Mouse (Mus musculus): ENCODE results near the gene Atad3a.

Atad3a gene

DNA sequence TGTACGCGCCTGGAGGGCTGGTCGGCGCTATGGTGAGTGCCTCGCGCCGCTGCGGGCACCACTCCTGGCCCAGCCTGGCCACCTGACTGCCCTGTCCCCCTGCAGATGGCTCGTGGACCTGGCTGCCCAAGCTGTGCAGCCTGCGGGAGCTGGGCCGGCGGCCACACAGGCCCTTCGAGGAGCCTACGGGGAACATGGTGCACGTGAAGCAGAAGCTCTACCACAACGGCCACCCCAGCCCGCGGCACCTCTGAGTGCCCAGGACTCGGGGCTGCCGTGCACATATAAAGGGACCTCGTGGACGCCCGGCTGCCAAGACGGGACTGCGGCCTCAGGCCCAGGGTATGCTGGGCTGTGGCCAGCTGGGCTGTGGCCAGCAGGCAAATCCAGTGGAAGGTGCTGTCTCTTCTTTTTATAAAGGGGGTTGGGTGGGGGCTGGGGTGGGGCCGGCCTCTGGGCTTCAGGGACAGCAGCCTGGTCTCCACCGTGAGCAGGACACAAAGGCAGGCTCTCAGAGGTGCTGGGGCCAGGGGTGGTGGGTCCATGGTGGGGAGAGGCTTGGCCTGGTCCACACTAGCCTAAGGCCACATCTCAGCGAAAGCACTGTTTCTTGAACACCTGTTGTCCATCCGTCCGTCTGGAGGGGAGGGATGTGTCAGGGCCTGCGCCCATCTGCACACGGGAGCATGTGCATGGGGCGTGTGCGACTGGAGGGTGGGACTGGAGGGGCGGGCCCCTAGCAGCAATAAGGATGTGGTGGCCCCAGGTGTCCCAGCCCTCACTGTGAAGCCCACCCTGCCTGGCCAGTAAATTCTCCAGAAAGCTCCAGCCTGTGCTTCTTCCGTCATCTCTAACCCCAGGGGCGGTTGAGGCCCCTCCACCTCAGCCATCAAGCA is 20.9 kb downstream of the Atad3a start:
- DNase-seq (ENCODE audit: inconsistent age in 2 of 2, low spot score in 1 of 2): no peak

DNA sequence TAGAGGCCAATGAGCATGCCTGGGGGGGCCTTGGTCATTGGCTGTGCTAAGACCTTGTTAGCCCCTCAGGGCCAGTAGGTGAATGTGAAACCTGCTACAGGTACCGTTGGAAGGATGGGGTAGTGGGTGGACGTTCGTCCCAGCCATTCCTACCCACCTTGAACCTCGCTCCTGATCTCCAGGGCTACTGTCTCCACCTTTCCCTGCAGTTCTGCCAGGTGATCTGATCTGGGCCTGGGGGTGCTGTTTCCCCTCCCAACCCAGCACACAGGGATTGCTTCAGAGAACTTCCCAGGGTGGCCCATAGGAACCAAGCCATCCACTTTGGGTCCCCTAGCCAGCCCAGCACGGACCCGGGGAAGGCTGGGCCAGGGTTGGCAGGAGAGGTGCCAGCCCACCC is 21.7 kb downstream of the Atad3a start:
- DNase-seq (ENCODE audit: inconsistent age in 2 of 2, low spot score in 1 of 2): peak in 1 of 2 experiments; percentile 26

DNA sequence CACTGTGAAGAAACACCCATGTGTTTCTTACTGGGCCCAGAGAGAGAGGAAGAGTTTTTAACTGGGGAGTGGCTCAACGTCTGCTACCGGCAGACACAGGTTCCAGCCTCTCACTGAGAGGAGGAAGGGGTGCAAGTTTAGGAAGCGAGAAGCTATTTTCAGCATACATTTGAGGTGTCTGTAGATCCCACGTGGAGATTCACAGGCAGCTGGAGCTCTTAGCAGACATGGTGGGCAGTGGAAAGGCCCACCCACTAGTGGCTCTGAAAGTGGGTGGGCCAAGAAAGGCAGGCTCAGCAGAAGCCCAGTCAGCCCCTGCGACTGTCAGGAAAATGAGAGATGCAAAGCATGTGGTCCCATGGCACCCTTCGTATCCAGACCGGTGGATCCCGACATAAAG is 22.6 kb downstream of the Atad3a start:
- DNase-seq (ENCODE audit: inconsistent age in 2 of 2, low spot score in 1 of 2): no peak

DNA sequence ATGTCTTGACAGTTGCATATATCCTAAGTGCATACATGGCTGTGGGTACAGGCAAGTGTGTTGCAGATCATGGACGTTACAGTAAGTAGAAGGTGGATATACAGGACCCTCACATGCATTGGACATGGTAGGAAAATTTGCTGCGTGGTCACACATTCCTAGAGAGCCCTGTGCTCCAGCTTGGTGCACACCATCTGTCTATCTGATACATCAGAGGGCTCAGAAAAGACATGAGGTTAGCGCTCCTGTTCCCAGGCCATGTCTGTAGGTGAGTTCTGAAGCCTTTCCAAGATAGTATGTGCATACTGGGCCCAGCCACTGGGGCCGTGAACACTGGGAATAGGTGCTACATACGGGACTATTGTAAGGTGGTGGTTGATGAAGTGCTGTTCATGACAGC is 24.5 kb downstream of the Atad3a start:
- no peak for DNase-seq (ENCODE audit: inconsistent age in 2 of 2, low spot score in 1 of 2)

DNA sequence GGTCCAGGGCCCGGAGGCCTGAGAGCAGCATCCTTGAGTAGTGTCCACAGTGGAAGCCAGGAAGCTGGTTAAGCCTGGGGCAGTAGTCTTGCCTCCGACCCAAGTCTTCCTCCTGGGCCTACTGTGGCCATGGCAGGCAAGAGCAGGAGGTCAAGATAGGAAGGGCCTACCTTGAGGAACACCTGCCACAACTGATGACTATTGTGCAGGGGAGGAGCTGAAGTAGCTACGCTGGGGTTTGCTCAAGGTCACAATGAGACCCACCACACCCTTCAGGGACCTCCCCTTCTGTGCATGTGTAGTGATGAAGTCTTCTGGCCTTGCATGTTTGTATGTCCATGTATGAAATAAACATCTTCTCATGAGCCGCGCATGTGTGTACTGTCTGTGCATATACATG is 25.1 kb downstream of the Atad3a start:
- no peak for DNase-seq (ENCODE audit: inconsistent age in 2 of 2, low spot score in 1 of 2)

DNA sequence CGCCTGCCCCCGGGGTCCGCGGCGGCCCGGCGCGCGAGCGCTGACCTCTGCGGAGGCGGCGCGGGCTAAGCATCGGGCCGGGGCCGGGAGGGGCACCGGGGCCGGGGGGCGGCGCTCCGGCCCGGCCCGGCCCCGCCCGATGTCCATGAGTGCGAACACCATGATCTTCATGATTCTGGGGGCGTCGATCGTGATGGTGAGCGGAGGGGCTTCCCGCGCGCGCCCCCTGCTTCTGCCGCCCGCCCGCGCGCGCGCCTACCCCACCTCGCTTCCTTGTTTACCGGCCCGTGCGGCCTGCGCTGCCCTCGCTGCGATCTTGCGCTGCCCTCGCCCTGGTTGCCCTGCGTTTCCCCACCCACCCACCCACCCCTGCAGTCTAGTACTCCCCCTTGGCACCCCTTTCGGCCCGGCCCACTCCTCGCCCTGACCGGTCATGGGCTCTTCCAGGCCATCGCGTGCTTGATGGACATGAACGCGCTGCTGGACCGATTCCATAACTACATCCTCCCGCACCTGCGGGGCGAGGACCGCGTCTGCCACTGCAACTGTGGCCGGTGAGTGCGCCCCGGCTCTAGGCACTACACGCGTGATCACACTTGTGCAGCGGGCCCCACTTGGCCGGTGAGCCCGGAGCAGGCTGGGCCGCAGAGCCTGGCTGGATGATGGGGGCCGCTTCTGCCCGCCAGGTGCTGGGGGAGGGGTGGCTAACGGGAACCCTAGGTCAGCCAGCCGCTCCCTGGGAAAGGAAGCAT is 25.8 kb downstream of the Atad3a start:
- DNase-seq (ENCODE audit: inconsistent age in 2 of 2, low spot score in 1 of 2): peak; percentile 53 to 73

DNA sequence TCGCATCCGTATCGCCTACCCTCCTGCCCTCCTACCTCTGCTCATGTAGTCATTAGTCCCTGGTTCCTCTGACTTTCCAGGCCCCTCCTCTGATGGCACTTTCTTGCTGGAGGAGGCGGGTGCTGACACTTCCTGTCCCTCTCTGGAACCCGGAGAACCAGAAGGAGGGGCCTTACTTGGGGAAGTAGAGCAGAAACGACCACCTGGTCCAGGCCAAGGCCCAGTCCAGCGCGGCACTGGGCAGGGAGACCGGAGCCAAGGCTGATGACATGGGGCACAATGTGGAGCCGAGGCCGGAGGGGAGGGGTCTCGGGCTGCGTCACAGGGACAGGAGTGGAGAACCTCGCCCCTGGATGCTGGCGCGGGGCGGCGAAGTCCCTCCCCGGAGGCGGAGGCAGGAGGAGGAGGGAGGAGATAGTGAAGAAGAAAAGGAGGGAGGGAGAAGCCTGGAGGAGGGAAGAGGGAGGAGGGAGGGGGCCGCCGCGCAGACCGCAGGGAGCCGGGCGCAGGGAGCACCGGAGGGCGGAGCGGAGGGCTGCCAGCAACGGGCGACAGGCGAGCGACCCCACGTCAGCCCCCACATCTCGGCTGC is 26.4 kb downstream of the Atad3a start, which contains the start of gene Tmem240:
Gene Tmem240 (plus strand): TSS at position 451 of the 592 bp plus-strand sequence.
- peak; percentile 95 to 97 for DNase-seq (ENCODE audit: inconsistent age in 2 of 2, low spot score in 1 of 2)

DNA sequence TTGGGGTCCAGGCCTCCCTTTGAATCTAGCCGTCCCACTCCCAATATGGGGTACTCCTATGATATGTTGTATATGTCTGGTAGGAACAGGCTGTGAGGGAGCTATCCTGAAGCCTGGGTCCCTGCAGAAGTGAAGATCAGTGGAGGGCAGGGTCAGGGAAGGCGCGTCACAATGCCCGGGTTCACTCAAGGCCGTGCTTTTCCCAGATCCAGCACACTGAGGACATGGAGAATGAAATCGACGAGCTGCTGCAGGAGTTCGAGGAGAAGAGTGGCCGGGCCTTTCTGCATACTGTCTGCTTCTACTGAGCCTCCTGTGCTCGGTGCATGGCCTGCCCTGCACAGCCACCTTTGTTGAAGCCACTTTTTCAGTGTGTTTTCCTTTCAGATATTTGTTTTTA is 27.6 kb downstream of the Atad3a start:
- peak; percentile 52 to 64 for DNase-seq (ENCODE audit: inconsistent age in 2 of 2, low spot score in 1 of 2)

DNA sequence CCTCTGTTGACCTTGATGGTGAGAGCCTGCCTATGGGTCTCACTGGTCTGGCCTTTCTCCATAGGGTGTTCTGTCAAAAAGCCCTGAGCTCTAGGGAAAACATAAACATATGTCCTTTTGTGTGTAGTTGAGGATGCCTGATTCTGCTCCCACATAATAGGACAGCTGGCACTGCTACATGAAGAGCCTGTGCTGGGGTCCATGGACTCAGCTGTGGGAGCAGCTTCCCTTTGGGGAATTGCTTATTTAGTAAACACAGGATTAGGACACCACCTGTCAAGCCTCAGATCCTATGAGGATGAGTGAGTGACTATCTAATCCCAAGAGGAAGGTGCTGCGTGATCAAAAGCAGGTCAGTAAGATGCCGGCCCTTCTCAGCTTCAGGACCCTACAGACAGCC is 32.9 kb downstream of the Atad3a start:
- no peak for DNase-seq (ENCODE audit: inconsistent age in 2 of 2, low spot score in 1 of 2)

DNA sequence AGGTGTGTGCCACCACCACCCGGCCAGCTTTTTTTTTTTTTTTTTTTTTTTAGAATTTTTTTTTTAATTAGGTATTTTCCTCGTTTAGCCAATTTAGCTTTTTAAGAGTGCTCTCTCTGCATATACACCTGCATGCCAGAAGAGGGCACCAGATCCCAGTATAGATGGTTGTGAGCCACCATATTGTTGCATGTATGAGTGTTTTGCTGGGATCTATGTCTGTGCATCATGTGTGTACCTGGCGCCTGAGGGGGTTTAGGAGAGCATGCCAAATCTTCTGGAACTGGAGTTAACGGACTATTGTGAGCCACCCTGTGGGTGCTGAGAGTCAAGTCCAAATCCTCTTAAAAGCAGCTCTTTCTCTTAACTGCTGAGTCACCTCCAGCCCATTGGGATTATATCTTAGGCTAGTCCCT is 39.2 kb downstream of the Atad3a start:
- peak; percentile 41 to 80 for DNase-seq (ENCODE audit: inconsistent age in 2 of 2, low spot score in 1 of 2)

DNA sequence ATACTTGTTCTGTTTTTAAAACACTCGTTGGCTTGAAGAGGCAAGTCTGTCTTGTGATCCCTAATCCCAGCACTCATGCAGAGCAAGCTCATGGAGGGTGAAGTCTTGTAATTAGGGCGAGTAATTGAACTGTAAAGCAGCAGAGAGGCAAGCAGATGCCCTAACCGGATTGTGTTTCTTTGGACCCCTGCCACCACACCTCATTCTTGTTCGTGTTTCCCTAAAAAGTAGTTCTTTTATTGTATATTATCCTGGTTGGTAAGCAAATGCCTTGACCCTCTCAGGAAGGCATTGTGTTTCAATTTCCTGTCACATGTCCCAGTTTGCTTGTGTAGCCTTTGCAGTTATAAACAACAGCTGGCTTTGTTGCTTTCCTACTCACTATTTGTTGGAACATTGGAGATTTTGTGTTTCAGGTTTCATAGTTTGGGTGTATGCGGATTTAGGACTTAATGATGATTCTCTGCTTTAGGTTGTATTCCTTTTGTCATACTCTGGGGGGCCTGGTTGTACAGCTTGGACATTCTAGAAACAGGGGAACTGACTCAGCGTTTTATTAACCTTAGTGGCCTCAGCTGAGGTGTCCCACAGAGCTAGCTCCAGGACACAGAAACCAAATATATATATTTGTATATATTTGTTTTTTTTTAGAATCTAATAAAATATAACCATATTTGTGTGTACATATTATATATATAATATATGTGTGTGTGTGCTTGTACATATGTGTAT is 50.2 kb downstream of the Atad3a start:
- DNase-seq (ENCODE audit: inconsistent age in 2 of 2, low spot score in 1 of 2): peak in 1 of 2 experiments; percentile 40

DNA sequence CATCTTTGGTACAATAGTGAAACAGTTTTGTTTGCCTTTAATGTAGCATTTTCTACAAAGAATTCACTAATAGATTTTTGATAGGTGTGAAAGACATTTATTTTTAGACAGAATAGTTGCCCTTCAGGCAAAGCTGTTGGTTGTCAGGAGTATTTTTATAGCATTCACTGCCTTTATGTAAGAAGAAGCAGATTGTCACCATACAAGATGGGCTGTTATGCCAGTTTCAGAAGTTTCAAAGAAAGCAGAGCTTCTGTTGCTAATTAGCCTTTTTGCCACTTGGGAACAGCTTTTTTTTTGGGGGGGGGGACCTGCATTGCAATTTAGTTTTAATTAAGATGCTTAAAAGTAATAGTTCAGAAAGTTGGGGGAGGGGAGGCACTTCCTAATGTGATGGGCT is 51.9 kb downstream of the Atad3a start:
- no peak for DNase-seq (ENCODE audit: inconsistent age in 2 of 2, low spot score in 1 of 2)

DNA sequence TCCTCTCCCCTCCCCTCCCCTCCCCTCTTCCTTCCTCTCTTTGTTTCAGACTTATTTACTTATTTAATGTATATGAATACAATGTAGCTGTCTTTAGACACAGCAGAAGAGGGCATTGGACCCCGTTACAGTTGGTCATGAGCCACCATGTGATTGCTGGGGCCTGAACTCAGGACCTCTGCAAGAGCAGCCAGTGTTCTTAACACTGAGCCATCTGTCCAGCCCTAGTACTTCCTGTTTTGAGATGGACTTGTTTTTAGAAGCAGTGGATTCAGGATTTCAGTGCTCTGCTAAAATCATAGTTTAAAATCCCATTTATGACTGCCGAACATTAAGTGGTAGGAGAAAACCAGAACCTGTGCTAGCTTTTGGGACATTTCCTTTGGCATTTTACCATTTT is 52.3 kb downstream of the Atad3a start:
- DNase-seq (ENCODE audit: inconsistent age in 2 of 2, low spot score in 1 of 2): no peak

DNA sequence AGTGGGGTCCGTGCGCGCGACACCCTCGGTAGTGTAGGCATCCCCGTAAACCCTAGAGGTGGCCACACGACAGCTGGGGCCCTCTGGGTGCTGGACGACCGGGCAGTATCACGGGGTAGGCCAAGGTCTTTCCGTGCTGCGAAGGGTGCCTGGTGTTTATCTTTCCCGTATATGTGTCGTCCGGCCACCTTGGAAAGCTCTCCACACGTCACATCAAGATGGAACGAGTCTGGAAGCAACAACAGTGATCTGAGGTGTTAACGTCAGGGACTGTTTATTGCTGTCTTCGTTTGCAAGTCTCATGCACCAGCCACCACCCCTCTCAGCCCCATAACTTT is 55.3 kb downstream of the Atad3a start:
- no peak for DNase-seq (ENCODE audit: inconsistent age in 2 of 2, low spot score in 1 of 2)

DNA sequence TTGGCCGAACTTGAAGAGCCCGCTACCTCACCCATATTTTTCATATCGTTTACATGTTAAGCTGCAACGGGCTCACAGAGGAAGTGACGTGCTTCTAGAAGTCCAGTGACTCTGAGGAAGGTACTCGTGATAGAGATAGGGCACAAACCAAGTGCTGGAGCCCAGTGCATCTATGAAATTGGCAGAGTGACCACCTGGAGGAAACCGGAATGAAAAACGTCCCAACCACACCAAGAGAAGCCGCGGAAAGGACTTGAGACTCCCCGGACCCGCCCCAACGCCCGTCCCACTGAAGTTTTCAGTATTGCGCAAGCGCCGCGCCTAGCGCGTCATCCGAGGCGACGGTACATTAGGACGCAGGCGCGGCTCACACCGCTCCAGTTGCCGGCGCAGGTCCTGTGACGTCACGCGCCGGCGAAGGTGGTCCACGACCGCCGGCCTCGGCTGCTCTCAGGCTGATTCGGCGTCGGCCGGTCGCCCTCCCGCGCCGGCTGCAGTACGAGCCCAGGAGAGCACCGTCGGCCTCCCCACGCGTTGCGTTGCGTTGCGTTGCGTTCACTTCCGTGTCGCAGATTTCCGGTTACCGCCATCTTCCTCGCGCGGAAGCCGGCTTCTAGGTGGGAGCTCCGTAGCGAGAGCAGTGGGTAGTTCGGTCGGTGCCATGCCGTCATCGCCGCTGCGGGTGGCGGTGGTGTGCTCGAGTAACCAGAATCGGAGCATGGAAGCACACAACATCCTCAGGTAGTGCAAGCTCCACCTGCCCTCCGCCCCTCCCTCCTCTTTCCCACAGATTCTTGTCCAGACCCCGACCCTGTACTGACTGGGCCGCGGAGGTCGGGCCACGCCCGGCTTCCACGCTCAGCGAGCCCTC is 55.9 kb downstream of the Atad3a start, which contains the start of gene Ssu72:
Gene Ssu72 (plus strand): TSS at position 80 of the 871 bp plus-strand sequence.
- DNase-seq (ENCODE audit: inconsistent age in 2 of 2, low spot score in 1 of 2): peak; percentile 96 to 100

DNA sequence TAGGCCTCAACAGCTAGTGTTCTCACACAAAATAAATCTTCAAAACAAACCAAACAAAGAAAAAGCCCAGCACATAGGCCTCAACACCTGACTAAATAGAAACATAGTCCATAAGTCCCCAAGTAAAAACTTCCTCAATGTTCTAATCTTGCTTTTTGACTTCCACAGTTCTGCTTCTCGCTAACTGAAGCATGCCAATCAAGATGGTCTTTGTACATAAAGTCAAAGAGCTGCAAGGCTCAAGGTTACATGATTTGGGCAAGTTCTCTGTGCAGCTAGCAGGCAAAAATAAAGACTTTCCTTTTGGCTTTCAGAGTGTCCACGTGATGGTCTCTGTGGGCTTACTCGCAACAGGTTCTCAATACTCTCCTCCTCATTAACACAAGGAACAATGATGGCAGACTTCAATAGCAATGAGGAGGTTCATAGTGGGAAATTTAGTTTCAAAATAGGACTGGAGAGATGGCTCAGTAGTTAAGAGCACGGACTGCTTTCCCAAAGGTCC is 57.4 kb downstream of the Atad3a start:
- DNase-seq (ENCODE audit: inconsistent age in 2 of 2, low spot score in 1 of 2): no peak

DNA sequence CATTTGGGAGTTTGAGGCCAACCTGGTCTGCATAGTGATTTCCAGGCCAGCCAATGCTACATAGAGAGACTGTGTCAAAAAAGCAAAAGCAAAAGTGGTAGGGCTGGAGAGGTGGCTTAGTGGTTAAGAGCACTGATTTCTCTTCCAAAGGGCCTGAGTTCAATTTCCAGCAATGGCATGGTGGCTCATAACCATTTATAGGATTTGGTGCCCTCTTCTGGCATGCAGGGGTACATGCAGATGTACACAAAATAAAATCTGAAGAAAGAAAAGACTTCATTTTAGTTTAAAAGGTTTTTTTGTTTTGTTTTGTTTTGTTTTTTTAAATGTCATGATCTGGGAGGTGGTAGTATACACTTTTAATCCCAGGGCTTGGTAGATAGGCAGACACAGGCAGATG is 60.5 kb downstream of the Atad3a start:
- DNase-seq (ENCODE audit: inconsistent age in 2 of 2, low spot score in 1 of 2): peak in 1 of 2 experiments; percentile 52

DNA sequence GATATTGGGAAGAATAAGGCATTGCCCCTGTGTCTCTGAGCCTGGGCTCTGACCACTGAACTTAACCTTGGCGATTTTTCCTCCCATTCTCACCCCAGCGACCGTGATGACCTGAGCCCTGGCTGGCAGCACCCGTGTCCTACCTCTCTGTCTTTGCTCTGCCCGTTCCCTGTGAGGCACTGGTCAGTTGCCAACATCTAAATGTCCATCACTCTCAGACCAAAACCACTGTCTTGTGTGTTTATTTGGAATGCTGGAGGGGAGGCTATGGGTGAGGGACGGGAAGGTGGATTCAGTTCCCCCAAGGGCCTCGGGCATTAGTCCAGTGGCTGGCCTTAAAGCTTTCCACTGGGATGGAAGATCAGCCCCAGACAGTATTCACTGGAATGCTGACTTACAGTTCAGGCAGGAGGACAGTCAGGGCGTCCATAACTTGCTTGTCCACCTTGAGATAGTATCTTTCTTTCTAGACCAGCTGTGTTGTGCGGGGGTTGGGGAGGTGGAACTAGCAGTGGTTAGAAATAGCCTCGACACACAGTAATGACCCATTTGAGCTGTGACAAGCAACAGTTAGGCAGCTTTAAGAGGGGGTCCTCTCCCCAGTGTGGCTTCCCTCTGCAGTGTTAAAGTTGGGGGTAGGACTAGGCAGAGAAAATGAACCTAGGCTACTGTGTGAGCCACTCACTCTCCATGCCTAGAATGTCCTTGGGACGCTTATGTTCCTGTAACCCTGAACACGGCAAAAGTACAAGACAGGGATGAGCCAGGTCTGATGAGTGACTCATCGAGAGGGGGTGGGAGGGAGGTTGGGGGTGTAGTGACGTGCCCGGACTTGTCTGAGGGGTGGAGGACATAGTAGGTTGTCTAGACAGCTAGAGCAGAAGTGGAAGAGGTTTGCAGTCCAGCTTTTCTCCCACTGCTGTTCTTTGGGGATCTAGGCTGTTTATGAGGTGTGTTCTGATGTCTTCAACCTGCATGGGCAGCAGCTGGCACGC is 64.3 kb downstream of the Atad3a start:
- peak; percentile 72 to 91 for DNase-seq (ENCODE audit: inconsistent age in 2 of 2, low spot score in 1 of 2)
